Mouse (Mus musculus): ENCODE data around the gene Itpka.
"Not testable (repeated sequence)": the region's sequence is repeated elsewhere in the genome, so short reads cannot be mapped to it uniquely, and the experiment has no call there.

Itpka gene

DNA sequence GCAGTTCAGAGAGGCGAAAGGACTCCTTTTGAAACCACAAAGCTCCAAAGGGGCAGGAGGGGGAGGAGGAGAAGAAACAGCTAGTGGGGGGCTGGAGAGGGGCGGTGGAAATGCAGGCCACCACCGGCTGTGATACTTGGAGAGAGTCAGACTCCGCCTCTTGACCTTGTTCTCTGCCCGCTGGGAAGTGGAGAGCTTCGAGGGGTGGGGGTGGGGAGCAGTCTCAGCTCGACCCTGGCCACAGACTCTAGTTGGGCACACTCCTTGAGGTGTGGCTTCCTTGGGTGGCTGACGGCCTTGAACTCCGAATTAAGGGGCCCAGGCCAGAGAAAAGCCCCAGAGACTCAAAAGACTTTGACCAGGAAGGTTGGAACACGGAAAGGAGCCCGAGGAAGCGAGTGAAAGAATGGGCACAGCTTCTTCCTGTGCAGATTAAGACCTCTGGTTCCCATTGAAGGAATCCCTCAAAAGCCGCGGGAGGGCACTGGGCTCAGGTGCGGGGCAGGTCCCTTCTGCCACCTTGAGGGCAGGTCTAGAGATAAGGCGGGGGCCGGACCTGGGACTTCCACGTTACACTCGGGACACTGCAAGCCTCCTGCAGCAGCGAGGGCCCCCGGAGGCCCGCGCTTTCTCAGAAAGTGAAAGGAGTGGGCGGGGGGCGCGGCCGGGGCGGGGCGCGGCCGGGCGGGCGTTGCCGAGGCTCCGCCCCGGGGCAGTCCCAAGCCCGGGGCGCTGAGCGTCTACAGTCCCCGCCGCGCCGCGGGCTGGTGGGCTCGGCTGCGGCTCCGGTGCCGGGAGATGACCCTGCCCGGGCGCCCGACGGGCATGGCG, at the start of gene Itpka:
Gene Itpka (plus strand): TSS at position 757 of the 831 bp plus-strand sequence.
- DNase-seq, result peak; percentile 80

DNA sequence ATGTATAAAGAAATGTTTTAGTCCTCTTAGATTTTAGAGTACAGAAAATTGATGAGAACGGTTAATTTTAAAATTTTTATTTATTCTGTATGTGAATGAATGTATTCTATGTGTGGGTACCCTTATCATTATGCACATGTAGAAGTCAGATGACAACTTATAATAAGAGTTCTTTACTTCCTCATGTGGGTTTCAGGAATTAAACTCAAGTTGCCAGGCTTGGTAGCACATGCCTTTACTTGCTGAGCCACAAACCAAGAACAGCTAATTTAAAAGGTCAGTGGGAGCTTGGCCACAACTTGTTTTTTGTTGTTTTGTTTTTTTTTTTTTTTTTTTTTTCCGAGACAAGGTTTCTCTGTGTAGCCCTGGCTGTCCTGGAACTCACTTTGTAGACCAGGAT, 47.3 kb upstream of the Itpka start:
- DNase-seq, result no peak

DNA sequence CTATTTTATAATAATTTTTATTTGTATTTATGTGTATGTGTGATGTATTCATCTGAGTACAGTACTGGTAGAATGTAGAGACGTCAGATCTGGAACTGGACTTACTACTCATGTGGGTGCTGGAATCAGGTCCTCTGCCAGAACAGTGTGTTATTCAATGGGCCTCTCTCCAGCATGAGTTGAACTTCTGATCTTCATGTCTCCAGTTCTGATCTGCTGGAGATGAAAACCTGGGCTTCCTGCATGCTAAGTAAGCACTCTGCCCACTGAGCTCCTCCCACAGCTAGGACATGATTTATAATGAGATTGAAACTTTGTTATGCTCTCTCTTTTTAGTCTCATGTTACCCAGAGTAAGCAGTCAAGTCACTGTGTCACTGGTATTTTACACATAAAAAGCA, 46.0 kb upstream of the Itpka start:
- DNase-seq, result no peak

DNA sequence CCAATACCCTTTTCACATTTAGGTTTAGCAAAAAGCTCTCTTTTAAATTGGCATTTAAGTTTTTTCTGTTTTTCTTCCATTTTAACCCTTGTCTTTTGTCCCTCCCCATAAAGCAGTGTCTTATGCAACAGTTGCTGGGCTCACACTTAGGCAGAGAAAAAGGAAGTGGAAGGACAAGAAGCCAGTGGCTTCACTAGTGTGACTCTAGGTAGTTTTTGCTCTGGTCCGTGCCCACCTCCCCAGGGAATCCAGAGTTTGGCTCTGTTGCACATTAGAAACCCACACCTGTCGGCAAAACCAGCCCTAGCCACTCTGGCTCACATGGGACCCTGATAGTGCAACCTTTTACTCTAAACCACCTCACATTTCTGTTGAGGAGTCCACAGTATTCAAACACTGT, 43.7 kb upstream of the Itpka start:
- no peak for DNase-seq

DNA sequence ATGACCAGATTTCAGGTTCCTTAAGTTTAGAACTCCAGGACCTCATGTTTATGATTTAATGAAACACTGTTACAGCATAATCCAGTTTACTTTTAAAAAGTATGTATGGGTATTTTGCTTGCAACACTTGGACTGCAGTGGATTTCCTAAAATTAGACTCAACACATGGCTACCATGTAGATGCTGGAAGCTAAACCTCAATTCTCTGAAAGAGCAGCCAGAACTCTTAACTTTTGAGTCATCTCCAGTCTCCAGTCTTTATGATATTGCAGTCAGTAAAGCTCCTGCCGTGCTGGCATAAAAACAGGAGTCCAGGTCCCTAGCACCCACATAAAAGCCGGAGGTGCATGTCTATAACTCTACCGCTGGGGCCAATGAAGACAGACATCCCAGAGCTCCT, 42.2 kb upstream of the Itpka start:
- no peak for DNase-seq

DNA sequence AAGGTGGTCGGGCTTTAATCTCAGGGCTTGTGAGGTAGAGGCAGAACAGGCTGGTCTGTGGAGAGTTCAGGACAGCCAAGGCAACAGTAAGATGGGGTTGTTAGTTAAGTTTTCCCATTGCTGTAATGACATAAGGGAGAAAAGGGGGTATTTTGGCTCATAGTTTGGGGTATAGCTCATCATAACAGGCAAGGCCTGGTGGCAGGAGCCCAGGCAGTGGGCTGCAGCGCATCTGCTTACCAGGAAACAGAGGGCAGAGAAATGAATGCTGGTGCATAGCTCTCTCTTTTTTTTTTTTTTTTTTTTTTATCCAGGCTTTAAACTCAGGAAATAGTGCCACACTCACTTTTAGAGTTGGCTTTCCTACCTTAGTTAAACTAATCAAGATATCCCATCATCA, 39.0 kb upstream of the Itpka start:
- DNase-seq, result no peak

DNA sequence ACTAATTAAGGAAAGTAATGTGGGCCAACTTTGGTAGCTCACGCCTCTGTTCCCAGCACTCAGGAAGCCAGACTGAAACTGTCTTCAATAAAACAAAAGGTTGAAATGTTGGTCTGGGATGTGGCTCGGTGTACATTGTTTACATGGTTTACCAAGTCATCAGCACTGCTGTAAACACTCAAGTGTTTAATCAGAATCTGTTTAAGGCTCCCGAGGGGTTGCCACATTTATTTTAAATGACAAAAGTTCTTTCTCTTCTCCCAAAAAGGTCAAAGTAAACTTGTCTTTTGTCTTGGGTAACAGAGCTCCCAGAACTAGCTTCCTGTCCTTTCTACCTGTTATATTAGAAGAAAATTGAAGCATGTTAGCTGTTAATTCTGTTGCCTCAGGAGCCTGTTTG, 34.5 kb upstream of the Itpka start:
- DNase-seq, result no peak

DNA sequence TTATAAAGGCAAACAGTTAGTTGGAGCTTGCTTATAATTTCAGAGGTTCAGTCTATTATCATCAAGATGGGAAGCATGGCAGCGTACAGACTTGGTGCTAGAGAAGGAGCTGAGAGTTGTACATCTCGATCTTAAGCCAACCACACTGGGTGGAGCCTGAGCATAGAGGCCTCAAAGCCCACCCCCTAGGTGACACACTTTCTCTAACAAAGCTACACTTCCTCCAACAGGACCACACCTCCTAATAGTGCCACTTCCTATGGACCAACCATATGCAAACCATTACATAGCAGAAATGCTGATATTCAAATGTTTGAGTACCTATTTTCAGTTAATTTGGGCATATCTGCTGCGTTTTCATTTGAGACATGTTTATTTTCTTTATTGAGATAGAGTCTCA, 32.1 kb upstream of the Itpka start:
- DNase-seq, result no peak

DNA sequence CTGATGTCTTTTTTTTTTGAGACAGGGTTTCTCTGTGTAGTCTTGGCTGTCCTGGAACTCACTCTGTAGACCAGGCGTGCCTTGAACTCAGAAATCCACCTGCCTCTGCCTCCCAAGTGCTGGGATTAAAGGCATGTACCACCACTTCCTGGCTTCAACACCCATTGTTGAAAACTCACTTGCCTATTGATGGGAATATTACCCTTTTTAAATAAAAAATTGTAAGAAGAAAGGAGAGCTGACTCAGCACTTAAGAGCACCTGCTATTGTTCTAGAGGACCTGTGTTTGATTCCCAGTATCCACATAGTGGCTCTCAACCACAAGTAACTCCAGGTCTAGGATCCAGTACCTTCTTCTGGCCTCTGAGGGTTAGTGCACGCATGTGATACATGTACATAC, 26.3 kb upstream of the Itpka start:
- DNase-seq, result not testable (repeated sequence)

DNA sequence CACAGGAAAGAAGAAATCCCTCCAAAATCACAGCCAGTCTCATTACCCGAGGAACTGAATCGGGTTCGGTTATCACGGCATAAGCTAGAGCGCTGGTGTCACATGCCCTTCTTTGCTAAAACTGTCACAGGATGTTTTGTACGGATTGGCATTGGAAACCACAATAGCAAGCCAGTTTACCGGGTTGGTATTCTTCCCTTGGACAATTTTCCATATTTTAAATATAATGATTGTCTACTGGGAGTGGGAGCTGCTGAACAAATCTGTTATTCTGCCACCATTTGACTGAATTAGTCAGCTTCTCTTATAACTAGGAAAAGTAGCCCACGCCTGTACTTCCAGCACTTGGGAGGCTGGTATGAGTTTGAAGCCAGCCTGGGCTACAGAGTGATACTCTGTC, 21.1 kb upstream of the Itpka start:
- DNase-seq, result no peak

DNA sequence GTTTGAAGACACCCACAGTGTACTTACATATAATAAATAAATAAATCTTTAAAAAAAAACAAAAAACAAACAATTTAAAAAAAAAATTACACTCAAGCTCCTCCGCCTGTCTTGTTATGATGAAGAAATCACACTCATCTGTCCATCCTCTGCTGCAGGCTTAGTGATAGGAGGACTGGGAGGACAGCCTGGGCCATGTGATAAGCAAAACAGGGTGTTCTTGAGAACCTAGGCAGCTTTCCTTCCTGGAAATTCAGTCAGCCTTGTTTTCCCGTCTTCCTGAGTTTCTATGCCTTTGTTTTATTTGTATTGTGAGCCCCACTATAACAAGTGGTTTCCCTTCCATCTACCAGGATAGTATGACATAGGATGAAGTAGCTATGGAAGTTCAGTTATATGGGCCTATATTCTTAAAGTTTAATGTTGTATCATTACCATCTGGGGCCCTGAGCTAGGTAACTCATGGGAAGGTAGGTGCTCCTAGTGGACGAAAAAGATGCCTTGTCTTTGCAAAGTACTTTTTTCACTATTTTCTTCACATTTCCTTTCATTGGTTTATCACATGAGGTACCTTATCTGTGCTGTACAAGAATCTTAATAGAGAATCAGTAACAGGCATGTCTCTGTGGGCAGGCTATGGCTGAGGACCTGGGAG, 14.2 kb upstream of the Itpka start:
- DNase-seq, result no peak

DNA sequence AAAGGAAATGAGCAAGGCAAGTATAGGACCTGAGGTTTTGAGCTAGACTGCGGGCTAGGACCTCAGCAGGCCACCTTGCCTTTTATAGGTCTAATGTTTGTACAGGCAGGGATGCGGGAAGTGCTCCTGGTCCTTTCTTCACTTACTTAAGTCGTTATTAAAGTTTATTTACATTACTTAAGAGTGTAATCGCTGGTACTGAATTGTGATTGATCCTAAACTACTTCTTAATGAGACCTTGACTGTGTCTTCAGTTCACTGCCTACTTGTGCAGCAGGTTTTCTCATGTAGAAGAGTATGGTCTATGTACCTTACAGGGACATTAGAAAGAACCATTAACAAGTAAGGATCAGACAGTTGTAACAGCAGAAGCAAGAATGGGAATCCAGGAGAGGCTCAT, 11.4 kb upstream of the Itpka start:
- no peak for DNase-seq

DNA sequence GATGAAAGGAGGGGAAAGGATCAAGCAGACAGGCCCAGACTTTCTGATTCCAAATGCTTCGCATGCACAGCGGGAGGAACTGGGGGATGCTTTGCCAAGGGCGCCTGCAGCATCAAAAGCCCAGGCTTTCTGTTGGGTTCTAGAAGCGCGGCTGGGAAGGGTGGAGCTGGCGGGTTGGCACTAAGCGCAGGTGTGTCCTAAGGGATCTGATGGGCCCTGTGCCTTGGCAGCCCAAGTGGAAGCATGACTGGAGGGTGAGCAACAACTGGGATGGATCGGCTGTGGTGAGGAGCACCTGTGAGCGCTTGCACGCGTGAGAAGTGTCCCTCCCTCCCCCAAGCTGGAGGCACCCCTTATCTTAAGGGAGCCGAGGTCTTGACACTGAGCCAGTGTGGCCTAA, 5.0 kb upstream of the Itpka start:
- DNase-seq, result no peak

DNA sequence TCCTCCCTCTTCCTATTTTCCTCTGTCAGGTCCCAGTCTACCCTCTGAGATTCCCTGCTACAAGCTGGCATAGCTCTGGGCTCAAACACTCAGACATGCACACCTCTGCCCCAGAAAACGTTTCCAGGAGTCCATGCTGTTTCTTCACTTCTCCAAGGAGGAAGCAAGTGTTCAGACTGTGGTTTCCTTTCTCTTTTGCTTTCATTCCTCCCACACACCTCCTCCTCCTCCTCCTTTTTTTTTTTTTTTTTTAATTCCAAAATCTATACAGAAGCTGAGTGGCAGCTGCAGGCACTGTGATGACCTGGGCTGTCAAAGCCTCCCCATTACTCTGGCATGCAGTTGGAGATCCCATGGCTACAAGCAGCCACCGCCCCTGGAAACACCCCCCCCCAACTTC, 1.6 kb upstream of the Itpka start:
- no peak for DNase-seq

DNA sequence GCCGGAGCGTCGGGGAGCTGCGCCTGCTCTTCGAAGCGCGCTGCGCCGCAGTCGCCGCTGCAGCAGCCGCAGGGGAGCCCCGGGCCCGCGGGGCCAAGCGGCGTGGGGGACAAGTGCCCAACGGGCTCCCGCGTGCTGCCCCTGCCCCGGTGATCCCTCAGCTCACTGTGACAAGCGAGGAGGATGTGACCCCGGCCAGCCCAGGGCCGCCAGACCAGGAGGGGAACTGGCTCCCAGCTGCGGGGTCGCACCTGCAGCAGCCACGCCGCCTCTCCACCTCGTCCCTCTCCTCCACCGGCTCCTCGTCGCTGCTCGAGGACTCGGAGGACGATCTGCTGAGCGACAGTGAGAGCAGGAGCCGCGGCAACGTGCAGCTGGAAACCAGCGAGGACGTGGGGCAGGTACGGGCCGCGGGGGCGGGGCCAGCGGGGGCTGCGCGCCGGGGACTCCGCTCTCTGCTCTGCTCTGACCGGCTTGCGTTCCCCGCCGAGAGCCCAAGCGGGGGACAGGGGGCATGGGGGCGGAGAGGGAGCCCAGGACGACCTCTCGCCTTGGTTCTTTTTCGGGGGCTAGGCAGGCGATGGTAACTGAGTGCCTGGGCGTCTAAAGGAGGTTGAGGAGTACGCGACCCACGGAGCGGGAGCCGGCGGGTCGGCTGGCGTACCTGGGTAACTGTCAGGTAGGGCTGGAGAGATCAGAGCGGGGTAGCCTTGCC, 481 bp downstream of the Itpka start:
- DNase-seq, result peak; percentile 61

DNA sequence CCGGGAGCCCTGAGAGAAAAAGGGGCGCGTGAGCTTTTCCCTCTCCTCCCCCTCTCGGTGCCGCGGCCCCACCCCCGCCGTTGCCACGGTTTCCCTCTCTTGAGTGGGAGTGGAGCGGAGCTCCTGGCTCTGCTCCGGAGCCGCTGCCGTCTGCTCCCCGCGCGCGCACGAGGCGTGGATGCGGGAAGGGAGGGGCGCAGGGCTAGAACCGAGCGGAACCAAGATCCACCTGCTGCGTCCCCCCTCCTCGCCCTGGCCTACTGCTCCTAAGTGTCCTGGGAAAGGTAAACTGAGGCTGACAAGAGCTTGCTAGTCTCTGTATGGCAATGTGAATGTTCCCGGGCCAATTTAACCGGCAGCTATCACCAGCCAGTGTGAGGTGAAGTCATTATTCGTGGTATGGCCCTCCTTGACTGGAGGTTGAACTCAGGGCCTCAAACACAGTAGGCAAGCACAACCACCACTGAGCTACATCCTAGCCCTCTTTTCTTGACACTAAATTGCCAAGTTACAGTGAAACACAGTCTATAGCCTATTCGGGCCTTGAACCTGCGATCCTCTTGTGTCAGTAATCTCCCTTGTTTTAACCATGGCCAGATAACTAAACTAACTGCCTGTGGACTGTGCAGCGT, 1.2 kb downstream of the Itpka start:
- DNase-seq, result no peak

DNA sequence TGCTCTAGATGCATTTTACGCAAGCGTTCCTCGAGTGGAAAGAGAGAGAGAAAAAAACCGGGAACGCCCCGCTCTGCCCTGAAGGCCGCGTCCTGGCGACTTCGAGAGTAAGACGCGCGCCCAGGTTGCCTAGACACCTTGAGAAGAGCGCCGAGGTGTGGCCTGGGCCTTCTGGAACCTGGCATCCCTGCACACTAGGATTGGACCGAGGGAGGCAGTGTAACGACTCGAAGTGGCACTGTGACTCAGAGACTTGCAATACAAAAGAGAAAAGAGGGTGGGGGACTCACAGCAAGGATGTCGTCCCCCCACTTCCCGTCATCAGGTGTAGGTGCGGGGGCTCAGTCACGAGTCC, 1.6 kb downstream of the Itpka start:
- DNase-seq, result no peak

DNA sequence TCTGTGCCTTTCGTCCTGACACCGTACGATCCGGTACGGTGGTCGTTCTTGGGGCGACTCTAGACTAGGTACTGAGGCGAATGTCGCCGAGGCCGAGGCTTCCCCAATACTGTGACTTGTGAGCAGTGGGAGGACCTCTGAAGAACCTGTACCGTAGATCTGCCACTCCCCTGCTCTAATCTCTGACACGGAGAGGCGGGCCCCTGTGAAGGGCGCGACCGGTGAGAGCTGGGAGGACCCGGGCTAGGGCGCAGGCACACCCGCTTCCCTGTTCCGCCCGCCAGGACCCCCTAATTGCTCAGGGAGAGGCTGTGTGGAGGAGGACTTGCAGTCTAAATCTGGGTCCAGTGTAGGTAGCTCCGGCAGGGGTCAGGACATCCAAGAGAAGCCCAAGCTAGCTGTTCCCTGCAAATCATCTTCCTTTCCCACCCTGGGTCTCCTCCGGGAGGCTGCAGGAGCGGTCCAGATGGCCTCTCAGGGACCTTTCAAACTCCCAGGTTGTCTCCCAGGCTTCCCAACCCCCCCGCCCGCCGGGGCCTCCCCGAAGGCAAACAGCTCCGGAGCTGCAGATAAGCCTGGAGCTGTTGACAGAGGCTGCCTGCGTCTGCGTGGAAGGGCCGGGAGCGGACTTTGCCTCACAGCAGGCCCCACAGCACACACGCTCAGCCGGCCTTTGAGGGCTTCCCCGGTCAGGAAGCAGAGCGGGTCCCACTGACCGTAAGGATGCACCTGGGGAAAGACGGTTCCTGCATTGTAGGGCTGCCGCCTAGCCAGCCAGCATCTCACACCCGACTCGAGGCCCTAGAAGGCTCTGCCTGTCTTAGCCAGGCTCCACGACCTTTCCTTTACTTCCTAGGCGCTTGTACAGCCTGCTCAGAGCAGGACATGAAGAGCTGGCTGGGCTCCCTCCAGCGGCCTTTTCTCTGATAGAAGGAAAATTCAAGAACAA, 2.3 kb downstream of the Itpka start:
- peak; percentile 50 for DNase-seq

DNA sequence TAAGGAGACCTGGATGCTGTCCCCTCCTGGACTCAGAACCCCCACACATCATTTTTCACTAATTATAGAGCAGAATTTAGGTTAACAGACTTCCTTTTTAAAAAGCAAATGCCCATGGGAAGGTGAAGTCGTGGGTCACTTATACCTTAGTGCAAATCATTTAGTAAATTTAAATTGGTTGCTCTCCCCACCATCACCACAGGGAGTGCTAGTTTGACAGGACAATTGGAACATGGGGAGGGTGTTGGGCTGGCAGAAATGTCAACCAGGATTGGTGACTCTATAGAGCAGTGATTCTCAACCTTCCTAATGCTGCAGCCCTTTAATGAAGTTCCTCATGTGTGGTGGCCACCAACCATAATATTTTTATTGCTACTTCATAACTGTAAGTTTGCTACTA, 3.1 kb downstream of the Itpka start:
- no peak for DNase-seq

DNA sequence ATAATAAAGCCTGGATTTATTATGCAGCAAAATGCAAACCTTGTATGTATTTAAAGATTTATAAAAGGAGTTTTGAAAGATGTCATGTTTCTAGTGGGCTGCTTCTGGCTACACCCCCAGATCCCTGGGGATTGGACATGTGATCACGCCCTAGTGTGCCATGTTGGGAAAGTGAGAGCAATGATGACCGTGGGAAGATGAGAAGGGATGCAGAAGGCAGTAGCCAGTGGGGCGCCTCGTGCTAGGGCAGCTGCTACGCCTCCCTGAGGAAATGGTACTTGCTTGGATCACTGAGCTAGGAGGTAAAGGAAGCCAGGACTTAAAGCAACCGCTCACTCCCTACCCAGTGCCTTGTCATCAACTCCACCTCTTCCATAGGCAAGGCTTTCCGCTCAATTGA, 5.4 kb downstream of the Itpka start:
- DNase-seq, result no peak

DNA sequence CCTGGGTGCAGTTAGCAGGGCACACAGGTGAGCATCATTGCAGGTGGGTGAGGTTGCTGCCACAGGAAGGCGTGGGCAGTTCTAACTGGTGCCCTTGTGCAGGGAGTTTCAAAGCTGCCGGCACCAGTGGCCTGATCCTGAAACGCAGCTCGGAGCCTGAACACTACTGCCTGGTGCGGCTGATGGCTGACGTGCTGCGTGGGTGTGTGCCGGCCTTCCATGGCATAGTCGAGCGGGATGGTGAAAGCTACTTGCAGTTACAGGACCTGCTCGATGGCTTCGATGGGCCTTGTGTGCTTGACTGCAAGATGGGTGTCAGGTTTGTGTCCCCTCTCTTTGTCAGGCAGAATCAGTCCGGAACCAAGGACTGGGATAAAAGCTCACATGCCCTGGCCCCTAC, 7.1 kb downstream of the Itpka start:
- no peak for DNase-seq

DNA sequence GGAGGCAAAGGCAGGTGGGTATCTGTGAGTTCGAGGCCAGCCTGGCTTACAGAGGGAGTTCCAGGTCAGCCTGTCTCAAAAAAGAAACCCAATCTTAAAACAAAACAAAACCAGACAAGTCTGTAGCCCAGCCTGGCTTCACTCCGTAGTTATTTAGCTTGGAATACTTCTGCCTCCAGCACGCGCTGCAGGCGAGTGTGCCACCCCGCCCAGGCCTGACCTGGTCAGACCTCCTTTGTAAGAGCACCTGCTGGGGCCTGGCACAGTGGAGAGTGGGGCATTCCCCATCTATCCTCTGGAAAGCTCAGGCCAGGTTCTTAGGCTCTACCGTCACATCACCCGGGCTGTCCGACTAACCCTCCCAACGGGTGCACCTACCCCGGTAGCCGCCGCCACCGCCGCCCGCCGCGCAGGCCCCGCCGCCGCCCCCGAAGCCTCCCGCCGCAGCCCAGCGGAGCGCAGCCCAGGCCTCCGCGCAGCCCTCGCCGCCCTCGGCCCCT, 15.5 kb downstream of the Itpka start:
- DNase-seq, result no peak
